Mouse (Mus musculus) cerebellum, adult 2 months (tissue): Measurements from ENCODE around the gene Rbl1. TPM values are rescaled to one million over a fixed set of nuclear protein-coding genes. Genes with fewer than 3 reads are reported as not detected.

Experiments used
- DNase-seq, 2 experiments: peaks; one replicate each; pipeline ENCODE4 v3.0.0; 2021
- H3K27ac ChIP-seq: fragments of 200-500 bp; 2 replicates; pipeline ENCODE4 v1.5.1; 2012; ENCODE audit warnings: low read length, control low read depth, inconsistent platforms; ENCODE audit not compliant: insufficient read depth
- H3K27me3 ChIP-seq: fragments of 200-500 bp; 2 replicates; pipeline ENCODE4 v1.6.1; 2012; ENCODE audit warnings: inconsistent platforms, mild to moderate bottlenecking, low read length, moderate library complexity; ENCODE audit not compliant: control insufficient read depth, insufficient read depth
- H3K4me1 ChIP-seq: fragments of 200-500 bp; 2 replicates; pipeline ENCODE4 v1.6.1; 2011; ENCODE audit warnings: low read length; ENCODE audit not compliant: control insufficient read depth, insufficient read depth
- H3K4me3 ChIP-seq: fragments of 200-500 bp; replicated peaks from 2 replicates; pipeline ENCODE3; 2011; ENCODE audit warnings: mild to moderate bottlenecking, low read depth, low read length, control low read depth; ENCODE audit not compliant: insufficient read depth
- CTCF ChIP-seq: fragments of 200-500 bp; IDR thresholded peaks from 2 replicates; pipeline ENCODE4 v1.5.1; 2011; ENCODE audit warnings: low read depth, mild to moderate bottlenecking, control low read depth, low read length, moderate library complexity, borderline replicate concordance; ENCODE audit not compliant: insufficient read depth
- POLR2A ChIP-seq: fragments of 200-500 bp; IDR thresholded peaks from 2 replicates; pipeline ENCODE4 v1.6.1; 2011; ENCODE audit warnings: low read length, control low read depth, borderline replicate concordance; ENCODE audit not compliant: insufficient read depth
- WGBS: fragments of 180-500 bp; shearing (Covaris S2); methylation state at CpG from one replicate; pipeline ENCODE4 v1.1.7; 2018; 5-methylcytosine and 5-hydroxymethylcytosine counted together
- polyA plus RNA-seq: library from polyadenylated mRNA; depleted of rRNA; stranded (reverse); fragments of >200 nt; gene quantifications from 2 replicates; pipeline ENCODE4 v1.2.3, GENCODE M21; 2012

The Rbl1 gene
- polyA plus RNA-seq, 1 experiment = 2.8 TPM

DNA sequence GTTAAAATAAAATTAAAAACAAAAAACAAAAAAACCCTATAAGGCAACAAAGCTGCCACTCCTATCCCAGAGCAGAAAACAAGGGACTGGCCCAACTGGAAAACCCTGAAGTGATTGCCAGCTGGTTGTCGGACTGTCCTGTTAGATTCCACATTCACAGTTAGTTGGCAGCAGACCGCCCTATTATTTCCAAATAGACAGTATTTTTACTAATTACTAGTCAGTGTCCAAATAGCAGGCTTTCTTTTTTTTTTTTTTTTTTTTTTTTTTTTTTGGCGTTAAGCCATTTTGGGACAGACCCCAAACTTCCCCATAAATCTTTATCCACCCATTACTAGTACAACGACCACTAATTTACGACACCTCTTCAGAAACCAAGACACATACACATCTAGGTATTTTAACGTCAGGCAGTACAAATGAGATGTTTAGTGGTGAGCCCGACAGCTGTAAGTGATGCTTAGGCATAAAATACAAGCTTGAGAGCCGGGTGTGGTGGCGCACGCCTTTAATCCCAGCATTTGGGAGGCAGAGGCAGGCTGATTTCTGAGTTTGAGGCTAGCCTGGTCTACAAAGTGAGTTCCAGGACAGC, 68.7 kb downstream of the Rbl1 start:
- Histone ChIP-seq H3K4me1 (no peaks in the 10 kb centered on the region), H3K27ac (no peak overlapping the region), H3K4me3 (peak overlapping the region; percentile 86), H3K27me3 (no peaks in the 10 kb centered on the region)
- 70% methylated on average over 10 of the region's 10 CpGs for WGBS
- peak; percentile 8 to 20 for DNase-seq
- TF ChIP-seq POLR2A (no peak), CTCF (no peak)

DNA sequence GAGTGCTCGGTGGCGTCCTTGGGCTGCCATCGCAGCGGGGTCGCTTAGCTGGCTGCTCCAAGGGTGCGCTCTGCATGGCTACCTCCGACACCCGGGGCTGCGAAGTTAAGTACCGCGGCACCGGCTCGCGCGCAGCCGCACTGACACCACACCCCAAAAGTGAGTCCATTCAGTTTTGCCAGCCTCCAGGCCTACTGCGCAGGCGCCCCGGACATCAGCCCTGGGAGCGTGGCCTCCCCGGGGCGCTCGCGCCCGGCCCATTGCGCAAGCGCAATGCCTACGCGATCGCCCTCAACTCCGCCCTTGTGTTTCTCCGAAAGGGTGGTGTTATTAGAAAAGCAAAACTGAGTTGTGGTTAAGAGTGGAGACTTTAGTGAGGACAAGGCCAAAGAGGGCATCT, 69.3 kb downstream of the Rbl1 start, which contains the start of gene Samhd1:
Gene Samhd1 (minus strand): TSS at position 252 of the 400 bp plus-strand sequence.
- peak; percentile 93 to 95 for DNase-seq
- WGBS = 1% methylated on average over 32 of the region's 32 CpGs
- Histone ChIP-seq H3K27ac (no peak within 1 kb of the TSS), H3K4me1 (no peaks in the 10 kb centered on the region), H3K4me3 (peak within 1 kb of the TSS; percentile 86), H3K27me3 (no peaks in the 10 kb centered on the region)
- TF ChIP-seq CTCF (no peak), POLR2A (peak; percentile 46; the same call in 1 of the 2 replicates)

DNA sequence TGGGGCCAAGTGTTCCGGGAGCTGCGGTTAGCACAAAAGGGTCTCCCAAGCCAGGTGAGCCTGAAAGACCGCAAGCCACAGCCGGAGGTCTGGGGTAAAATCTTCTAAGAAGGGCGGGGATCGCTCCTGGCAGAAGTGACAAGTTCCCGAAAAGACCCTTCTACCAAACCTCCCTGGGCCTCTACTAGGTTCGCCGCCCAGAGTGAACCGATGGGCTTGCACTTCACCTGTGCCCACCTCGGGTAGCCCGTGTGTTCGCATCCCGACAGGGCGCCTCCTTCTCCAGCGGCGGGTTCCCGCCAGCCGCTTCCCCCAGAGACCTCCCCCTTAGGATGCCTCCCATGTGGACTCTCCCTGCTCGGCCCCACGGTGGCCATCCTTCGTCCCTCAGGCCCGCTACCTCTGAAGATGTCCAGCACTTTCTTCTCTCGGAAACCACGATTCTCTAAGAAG, 69.8 kb downstream of the Rbl1 start:
- TF ChIP-seq CTCF (no peak), POLR2A (no peak)
- DNase-seq = no peak
- H3K4me3 ChIP-seq = peak overlapping the region; percentile 86
- H3K27ac ChIP-seq = no peak overlapping the region
- H3K27me3 ChIP-seq = no peaks in the 10 kb centered on the region
- H3K4me1 ChIP-seq = no peaks in the 10 kb centered on the region
- WGBS = 1% methylated on average over 25 of the region's 25 CpGs

DNA sequence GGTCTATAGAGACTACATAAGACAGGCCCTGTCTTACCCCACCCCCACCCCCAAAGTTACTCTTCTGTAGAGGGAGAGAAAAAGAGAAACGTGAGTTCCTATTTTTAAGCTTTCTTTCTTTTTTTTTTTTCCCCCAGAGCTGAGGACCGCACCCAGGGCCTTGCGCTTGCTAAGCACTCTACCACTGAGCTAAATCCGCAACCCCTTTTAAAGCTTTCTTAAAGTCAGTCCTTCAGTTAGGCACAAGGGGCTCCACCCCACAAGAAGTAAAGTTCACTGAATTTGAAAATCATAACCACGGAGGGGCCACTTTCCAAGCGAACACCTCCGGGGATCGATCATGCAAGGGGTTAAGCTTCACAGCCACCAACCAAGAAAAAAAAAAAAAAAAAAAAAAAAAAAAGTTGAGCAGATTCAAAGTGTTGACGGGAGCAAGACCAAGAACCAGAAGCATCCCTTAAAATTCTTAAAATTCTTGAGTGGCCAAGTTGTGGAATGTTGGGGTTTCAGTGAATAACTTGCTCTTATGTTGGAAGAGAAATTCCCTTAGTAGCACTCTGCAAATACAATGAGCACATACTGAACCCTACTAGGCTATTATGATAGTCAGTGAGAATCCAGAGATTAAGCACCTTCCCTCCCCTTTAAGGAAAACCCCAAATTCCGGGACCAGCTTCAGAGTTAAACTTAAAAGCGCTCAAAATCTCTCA, 70.4 kb downstream of the Rbl1 start:
- no peak for DNase-seq
- WGBS = 44% methylated on average over 11 of the region's 11 CpGs
- Histone ChIP-seq H3K4me1 (no peaks in the 10 kb centered on the region), H3K4me3 (peak overlapping the region; percentile 86), H3K27me3 (no peaks in the 10 kb centered on the region), H3K27ac (no peak overlapping the region)
- TF ChIP-seq POLR2A = no peak
- no peak for TF ChIP-seq CTCF

DNA sequence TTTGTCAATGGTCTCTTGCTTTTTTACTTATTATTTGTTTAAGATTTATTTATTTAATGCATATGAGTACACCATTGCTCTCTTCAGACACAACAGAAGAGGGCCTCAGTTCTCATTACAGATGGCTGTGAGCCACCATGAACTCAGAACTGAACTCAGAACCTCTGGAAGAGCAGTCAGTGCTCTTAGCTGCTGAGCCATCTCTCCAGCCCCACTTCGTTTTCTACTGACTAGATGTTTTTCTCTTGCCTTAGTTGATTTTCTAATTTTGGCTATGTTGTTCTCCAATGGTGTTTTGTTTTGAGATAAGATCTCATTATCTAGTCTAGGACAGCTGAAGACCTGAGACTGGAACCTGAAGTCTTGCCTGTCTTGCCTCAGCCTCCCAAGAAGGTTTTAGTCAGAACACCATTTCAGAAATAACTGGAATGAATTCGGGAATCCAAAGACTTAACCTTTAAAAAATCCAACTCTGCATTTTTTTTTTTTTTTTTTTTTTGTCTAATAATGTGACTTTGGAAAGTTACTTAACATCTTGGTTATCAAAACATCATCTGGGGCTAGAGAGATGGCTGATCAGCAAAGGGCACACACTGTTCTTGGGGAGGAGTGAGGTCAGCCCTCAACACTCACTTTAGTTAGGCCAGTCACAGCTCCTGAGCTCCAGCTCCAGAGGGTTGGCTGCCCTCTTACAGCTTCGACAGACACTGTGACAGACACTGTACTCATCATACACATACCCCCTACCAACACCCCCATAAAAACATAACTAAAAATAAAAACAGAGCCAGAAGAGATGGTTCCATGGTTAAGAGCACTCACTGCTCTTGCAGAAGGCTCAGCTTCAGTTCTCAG, 71.4 kb downstream of the Rbl1 start:
- TF ChIP-seq POLR2A = no peak
- TF ChIP-seq CTCF = no peak
- Histone ChIP-seq H3K4me3 (no peak overlapping the region), H3K27me3 (no peaks in the 10 kb centered on the region), H3K4me1 (no peaks in the 10 kb centered on the region), H3K27ac (no peak overlapping the region)
- DNase-seq = no peak
- 77% methylated on average over 3 of the region's 3 CpGs for WGBS

DNA sequence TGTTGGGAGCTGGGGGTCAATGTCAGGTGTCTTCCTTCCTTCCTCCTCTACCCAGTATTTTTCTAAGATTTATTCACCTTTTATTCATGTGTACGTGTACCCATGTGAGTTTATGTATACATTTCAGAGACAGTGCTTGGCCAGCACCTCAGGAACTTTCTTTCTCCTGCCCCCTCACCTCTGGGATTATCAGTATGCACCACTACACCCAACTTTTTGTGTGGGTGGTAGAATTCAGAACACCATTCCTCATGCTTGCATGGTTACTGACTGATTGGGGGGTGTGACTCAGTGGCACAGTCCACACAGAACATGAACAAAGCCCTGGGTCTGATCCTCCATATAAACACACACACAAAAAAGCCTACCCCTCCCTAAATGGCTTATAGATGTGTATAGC, 72.2 kb downstream of the Rbl1 start:
- H3K4me1 ChIP-seq = no peaks in the 10 kb centered on the region
- no peak for DNase-seq
- no peak overlapping the region for H3K4me3 ChIP-seq
- H3K27ac ChIP-seq = no peak overlapping the region
- H3K27me3 ChIP-seq = no peaks in the 10 kb centered on the region
- no peak for TF ChIP-seq CTCF
- no peak for TF ChIP-seq POLR2A
- WGBS = 100% methylated on average over 1 of the region's 1 CpGs

DNA sequence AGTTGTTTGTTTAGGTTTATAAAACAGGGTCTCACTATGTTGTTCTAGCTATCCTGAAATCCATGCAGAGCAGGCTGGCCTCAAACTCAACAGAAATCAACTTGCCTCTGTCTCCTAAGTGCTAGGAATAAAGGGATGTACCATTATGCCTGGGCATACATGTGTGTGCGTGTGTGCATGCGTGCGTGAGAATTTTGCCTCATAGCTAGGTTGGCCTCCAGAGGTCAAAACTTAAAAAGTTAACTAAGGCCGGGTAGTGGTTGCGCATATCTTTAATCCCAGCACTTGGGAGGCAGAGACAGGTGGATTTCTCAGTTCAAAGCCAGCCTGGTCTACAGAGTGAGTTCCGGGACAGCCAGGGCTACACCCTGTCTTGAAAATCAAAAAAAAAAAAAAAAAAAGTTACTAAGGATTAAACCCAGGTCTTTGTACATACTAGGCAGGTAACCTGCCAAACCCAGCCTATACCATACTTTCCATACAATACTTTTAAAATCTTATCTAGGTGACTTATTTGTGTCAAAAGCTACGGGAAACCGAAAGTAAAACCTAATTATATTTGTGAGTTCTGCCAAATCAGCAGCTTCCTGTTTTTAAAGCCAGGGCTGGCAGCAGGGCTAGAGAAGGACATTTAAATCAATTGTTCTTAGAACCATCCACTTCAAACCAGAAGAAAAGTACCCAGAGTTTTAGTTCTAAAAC, 73.4 kb downstream of the Rbl1 start:
- 86% methylated on average over 8 of the region's 8 CpGs for WGBS
- H3K27ac ChIP-seq = no peak overlapping the region
- H3K27me3 ChIP-seq = no peaks in the 10 kb centered on the region
- H3K4me3 ChIP-seq = no peak overlapping the region
- DNase-seq = no peak
- H3K4me1 ChIP-seq = no peaks in the 10 kb centered on the region
- TF ChIP-seq CTCF (no peak), POLR2A (no peak)
